Mouse (Mus musculus): Measurements from ENCODE around the gene Naxd. TPM values are rescaled to one million over a fixed set of nuclear protein-coding genes. Genes with fewer than 3 reads are reported as not detected.

Gene Naxd
- total and polyA plus RNA-seq, 3 experiments, result 31.2 to 56.9 (median 32.7) TPM

GRCm38 (mm10) chr8:11477811-11478761, 19.2 kb upstream of the Naxd start, which contains the start of gene Rab20:
Gene Rab20, minus strand, starts transcription at chr8:11478710.
- under 1% methylated on average over 69 of the region's 69 CpGs for WGBS
- Histone ChIP-seq H3K9ac (ENCODE audit: low read depth, low read length) (peak within 1 kb of the TSS; percentile 88), H3K79me2 (replicated peaks; ENCODE audit: control insufficient read depth, insufficient read depth, low read length) (no peaks in the 10 kb centered on the region), H3K27me3 (ENCODE audit: control insufficient read depth, insufficient read depth, low read length) (no peaks in the 10 kb centered on the region), H3K27ac (peak within 1 kb of the TSS; percentile 96), H3K4me1 (ENCODE audit: control insufficient read depth, insufficient read depth, low read length) (peaks cover 9% of the 10 kb centered on the region; the same call in 1 of the 2 replicates), H3K4me3 (peak within 1 kb of the TSS; percentile 68), H3K36me3 (ENCODE audit: control insufficient read depth, insufficient read depth, low read length) (no peaks in the 10 kb centered on the region)
- peak; percentile 82 to 84 for DNase-seq
- intact Hi-C loops (cut with DNase I), result no loop called here
- TF ChIP-seq EP300 (IDR thresholded peaks at IDR 0.05; ENCODE audit: insufficient read depth, low read depth, low read length) (peak; percentile 63; the same call in 1 of the 2 replicates), CTCF (IDR thresholded peaks at IDR 0.05) (no peak), POLR2A (IDR thresholded peaks at IDR 0.05; ENCODE audit: insufficient read depth, low read depth, low read length) (peak; percentile 86)

DNA sequence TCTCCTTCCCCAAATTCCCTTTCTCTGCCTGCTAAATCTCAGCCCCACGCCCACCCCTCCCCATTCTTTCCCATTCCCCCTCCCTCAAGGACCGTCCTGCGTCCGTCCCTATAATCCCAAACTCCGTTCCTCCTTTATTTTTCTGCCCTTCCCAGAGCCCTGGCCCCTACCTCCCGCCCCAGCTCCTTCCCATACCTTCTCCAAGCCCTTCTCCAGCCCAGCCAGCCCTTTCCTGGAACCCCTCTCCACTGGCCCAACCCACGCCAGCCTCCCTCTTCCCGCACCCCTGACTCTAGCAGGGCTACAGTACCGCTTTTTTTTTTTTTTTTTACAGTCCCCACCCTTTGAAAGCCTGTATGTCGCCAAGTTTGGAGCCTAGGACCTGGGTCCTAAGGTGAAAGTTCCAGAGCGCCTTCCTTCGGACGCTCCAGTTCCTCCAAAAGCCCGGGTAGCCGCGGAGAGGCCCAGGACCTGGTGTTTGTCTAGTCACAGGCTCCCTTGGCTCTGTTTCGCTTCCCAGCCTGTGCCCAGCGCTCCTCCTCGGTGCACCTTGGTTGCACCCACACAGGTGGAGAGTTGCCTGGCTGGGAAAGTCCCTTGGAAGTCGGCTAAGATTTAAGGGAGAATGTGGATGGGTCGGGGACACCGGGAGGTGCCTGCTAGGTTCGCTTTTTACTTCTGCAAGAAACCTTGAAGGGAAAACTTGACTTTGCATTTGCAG, 18.3 kb upstream of the Naxd start:
- no peaks in the 10 kb centered on the region for H3K27me3 ChIP-seq (ENCODE audit: control insufficient read depth, insufficient read depth, low read length)
- no peaks in the 10 kb centered on the region for H3K36me3 ChIP-seq (ENCODE audit: control insufficient read depth, insufficient read depth, low read length)
- DNase-seq, result no peak
- no peak for TF ChIP-seq CTCF (IDR thresholded peaks at IDR 0.05)
- no peak for TF ChIP-seq EP300 (IDR thresholded peaks at IDR 0.05; ENCODE audit: insufficient read depth, low read depth, low read length)
- no peak for TF ChIP-seq POLR2A (IDR thresholded peaks at IDR 0.05; ENCODE audit: insufficient read depth, low read depth, low read length)
- peak overlapping the region; percentile 68 for H3K4me3 ChIP-seq
- no peaks in the 10 kb centered on the region for H3K79me2 ChIP-seq (replicated peaks; ENCODE audit: control insufficient read depth, insufficient read depth, low read length)
- 11% methylated on average over 23 of the region's 23 CpGs for WGBS
- peak overlapping the region; percentile 96 for H3K27ac ChIP-seq
- peaks cover 9% of the 10 kb centered on the region; the same call in 1 of the 2 replicates for H3K4me1 ChIP-seq (ENCODE audit: control insufficient read depth, insufficient read depth, low read length)
- intact Hi-C loops (cut with DNase I), result no loop called here
- H3K9ac ChIP-seq (ENCODE audit: low read depth, low read length), result peak overlapping the region; percentile 72

- intact Hi-C loops (cut with DNase I), result no loop called here
- WGBS, result 41% methylated on average over 14 of the region's 14 CpGs
- Histone ChIP-seq H3K4me3 (peak overlapping the region; percentile 68; the same call in 1 of the 2 replicates), H3K79me2 (replicated peaks; ENCODE audit: control insufficient read depth, insufficient read depth, low read length) (no peaks in the 10 kb centered on the region), H3K4me1 (ENCODE audit: control insufficient read depth, insufficient read depth, low read length) (peaks cover 9% of the 10 kb centered on the region; the same call in 1 of the 2 replicates), H3K27ac (peak overlapping the region; percentile 96; the same call in 1 of the 2 replicates), H3K36me3 (ENCODE audit: control insufficient read depth, insufficient read depth, low read length) (no peaks in the 10 kb centered on the region), H3K27me3 (ENCODE audit: control insufficient read depth, insufficient read depth, low read length) (no peaks in the 10 kb centered on the region), H3K9ac (ENCODE audit: low read depth, low read length) (peak overlapping the region; percentile 72)
- no peak for DNase-seq
- TF ChIP-seq POLR2A (IDR thresholded peaks at IDR 0.05; ENCODE audit: insufficient read depth, low read depth, low read length) (no peak), EP300 (IDR thresholded peaks at IDR 0.05; ENCODE audit: insufficient read depth, low read depth, low read length) (no peak), CTCF (IDR thresholded peaks at IDR 0.05) (no peak)
Observed at GRCm38 (mm10) chr8:11479591-11479990, 17.7 kb upstream of the Naxd start.

DNA sequence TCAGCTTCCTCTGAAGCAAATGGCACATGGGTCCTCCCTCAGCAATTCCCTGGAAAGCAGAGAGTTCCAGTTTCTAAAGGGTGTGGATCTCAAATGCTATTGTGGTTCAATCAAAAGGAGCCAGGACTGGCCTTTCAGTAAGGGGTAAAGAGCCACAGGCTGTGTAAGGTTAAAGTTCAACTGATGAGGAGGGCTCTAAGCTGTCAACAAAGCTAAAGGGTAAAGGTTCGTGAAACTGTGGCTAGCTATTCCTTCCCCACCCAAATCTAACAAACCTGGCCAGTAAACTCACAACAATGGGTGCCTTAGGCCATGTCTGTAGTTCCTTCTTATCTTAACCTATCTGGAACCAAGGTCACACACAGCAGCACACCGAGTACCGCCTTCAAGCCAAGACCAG, 15.4 kb upstream of the Naxd start:
- H3K27ac ChIP-seq, result peak overlapping the region; percentile 81
- H3K4me1 ChIP-seq (ENCODE audit: control insufficient read depth, insufficient read depth, low read length), result 0 out of 2 replicates have a peak, but pooled peaks cover 2% of the 10 kb centered on the region
- H3K36me3 ChIP-seq (ENCODE audit: control insufficient read depth, insufficient read depth, low read length), result no peaks in the 10 kb centered on the region
- H3K4me3 ChIP-seq, result no peak overlapping the region
- 69% methylated on average over 3 of the region's 3 CpGs for WGBS
- no peak overlapping the region; the same call in 1 of the 2 replicates for H3K9ac ChIP-seq (ENCODE audit: low read depth, low read length)
- H3K27me3 ChIP-seq (ENCODE audit: control insufficient read depth, insufficient read depth, low read length), result no peaks in the 10 kb centered on the region
- TF ChIP-seq CTCF (IDR thresholded peaks at IDR 0.05) (no peak), POLR2A (IDR thresholded peaks at IDR 0.05; ENCODE audit: insufficient read depth, low read depth, low read length) (no peak), EP300 (IDR thresholded peaks at IDR 0.05; ENCODE audit: insufficient read depth, low read depth, low read length) (no peak)
- intact Hi-C loops (cut with DNase I), result loop anchor here (10.0 kb wide), 1 partner anchor 907 kb away; no protein-coding TSS in a partner anchor
- no peak for DNase-seq
- H3K79me2 ChIP-seq (replicated peaks; ENCODE audit: control insufficient read depth, insufficient read depth, low read length), result no peaks in the 10 kb centered on the region

DNA sequence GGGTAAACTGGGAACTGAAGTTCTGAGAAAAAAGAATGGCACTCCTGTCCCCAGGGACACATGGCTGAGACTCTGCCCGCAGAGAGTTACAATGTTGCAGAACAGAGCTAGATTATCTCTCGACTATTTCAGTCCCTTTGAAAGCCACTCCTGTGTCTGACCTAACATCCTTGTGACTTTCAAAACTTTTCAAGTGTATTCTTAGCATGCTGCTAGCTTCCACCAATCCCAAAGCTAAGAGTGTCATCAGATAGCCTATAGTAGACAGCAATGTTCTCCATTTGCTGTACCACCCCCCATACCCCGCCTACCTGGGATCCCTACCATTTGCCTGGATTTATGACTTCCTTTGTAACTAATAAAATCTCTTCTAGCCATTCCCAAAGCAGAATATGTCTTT, 14.8 kb upstream of the Naxd start:
- Histone ChIP-seq H3K36me3 (ENCODE audit: control insufficient read depth, insufficient read depth, low read length) (no peaks in the 10 kb centered on the region), H3K9ac (ENCODE audit: low read depth, low read length) (no peak overlapping the region), H3K27me3 (ENCODE audit: control insufficient read depth, insufficient read depth, low read length) (no peaks in the 10 kb centered on the region), H3K4me1 (ENCODE audit: control insufficient read depth, insufficient read depth, low read length) (0 out of 2 replicates have a peak, but pooled peaks cover 2% of the 10 kb centered on the region), H3K27ac (peak overlapping the region; percentile 81), H3K4me3 (no peak overlapping the region), H3K79me2 (replicated peaks; ENCODE audit: control insufficient read depth, insufficient read depth, low read length) (no peaks in the 10 kb centered on the region)
- 39% methylated on average over 3 of the region's 3 CpGs for WGBS
- TF ChIP-seq CTCF (IDR thresholded peaks at IDR 0.05) (no peak), EP300 (IDR thresholded peaks at IDR 0.05; ENCODE audit: insufficient read depth, low read depth, low read length) (no peak), POLR2A (IDR thresholded peaks at IDR 0.05; ENCODE audit: insufficient read depth, low read depth, low read length) (peak; percentile 63)
- intact Hi-C loops (cut with DNase I), result loop anchor here (10.0 kb wide), 1 partner anchor 908 kb away; no protein-coding TSS in a partner anchor
- peak in 1 of 2 experiments; percentile 32 for DNase-seq
